Mouse (Mus musculus): ENCODE data around the gene Myl12a.

Gene Myl12a

DNA sequence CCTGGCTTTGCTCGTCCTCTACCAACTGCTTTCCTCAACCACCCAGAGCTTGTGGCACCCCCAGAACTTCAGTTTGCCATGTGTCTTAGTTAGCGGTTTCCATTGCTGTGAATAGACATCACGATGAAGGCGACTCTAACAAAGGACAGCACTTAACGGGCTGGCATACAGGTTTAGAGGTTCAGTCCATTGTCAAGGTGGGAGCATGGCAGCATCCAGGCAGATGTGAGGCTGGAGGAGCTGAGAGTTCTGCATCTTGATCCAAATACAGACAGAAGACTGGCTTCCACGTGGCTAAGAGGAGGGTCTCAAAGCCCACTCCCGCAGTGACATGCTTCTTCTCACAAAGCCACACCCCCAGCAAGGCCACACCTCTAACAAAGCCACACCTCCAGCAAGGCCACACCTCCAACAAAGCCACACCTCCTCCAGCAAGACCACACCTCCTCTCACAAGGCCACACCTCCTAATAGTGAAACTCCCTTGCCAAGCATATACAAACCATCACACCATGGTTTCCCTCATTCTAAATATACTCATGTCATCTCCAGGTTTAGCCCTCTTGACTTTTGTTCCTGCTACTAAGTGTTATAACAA, 8.1 kb upstream of the Myl12a start:
- no peak for DNase-seq (ENCODE audit: low spot score in 2 of 2)

- no peak for DNase-seq (ENCODE audit: low spot score in 2 of 2)
Measured at GRCm38 (mm10) chr17:71009751-71010150, 7.1 kb upstream of the Myl12a start.

GRCm38 (mm10) chr17:71008676-71009075, 6.0 kb upstream of the Myl12a start:
- DNase-seq (ENCODE audit: low spot score in 2 of 2): no peak

- DNase-seq (ENCODE audit: low spot score in 2 of 2): no peak
Measured at GRCm38 (mm10) chr17:71006976-71007375, 4.3 kb upstream of the Myl12a start.

GRCm38 (mm10) chr17:71004186-71004960, 1.7 kb upstream of the Myl12a start:
- no peak for DNase-seq (ENCODE audit: low spot score in 2 of 2)

DNA sequence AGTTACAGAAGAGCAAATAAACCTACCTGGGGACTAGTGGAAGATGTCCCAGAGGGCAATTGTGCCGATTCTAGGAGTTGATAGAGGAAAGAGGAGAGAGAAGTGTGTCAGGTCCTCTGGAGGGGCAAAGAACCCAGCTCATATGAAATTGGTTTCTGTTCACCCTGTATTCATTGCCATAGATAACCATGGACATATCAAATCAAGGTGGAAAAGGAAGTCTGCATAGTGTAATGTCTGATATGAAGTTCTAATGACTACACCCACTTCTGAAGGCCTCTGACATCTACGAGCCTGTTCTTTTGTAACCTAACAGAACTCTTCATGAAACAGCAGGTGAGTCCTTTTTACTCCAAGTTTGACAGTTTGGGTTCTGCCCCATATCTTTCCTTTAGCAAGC, 1.0 kb upstream of the Myl12a start:
- DNase-seq (ENCODE audit: low spot score in 2 of 2): no peak

DNA sequence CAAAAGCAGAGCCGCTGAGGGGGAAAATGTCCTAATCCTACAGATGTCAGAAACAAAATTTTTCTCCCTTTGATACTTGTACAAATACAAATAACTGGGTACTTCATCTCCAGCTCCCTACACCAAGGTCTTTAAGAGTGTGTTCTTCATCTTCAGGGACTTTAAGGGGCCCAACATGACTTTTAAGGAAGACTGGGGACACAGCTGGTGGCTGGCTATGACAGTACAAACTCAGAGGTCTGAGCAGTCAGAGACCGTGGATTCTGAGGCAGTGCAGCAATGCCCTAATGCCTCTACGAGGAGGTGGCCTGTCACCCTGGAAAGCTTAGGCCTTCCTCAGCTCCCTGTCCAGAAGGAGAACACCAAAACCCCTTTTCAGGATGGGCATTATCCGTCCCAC, 434 bp upstream of the Myl12a start:
- DNase-seq (ENCODE audit: low spot score in 2 of 2): no peak

DNA sequence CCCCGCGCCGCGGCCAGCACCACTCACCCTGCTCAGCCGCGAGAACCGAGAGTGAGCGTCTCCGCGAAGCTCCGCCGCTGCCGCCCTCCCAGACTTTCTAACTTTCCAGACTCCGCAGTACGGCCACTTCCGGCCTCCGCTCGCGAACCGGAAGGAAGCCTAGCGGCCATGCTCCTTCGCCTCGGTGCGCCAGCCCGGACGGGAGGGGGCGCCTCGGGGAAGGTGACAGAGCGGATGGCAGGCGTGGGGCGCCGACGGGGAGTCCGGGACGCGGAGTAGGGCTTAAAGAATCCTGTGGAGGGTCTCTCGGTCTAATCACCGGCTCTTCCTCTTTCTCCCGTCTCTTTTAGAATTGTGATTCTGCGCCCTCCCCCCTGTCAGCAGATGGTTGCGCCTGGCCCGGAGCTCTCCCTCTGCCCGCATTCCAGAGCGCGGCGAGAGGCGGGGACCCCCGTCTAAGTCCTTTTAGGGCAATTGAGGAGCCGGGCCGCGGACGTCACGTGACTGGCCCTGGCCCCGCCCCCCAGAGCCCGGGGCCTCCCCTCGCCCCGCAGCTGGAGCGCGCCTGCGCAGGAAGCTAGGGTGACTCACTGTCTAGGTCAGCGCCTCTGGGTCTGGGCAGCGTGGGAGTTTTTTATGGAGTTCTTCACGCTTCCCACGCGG, 466 bp downstream of the Myl12a start, which contains the start of gene Myom1:
Myom1 (plus strand) TSS at position 553 of the 663 bp plus-strand sequence.
- DNase-seq (ENCODE audit: low spot score in 2 of 2): peak; percentile 98 to 99

DNA sequence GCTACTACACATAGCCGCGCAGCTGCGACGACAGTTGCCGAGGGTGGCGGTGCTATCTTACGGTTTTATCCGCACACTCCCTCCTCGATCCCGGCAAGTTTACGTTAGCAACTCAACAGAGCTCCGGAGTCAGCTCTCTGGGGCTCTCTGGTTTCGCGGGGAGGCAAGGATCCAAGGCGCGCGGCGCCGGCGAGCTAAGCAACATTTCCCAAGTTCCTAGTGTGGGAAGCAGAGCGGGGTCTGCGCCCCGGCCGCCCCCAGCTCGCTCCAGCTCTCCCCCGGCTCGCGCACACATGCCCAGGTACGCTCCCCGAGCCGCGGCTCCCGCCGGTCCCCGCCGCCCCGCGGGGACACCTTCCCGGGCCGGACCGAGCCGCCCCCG, 988 bp downstream of the Myl12a start:
- DNase-seq (ENCODE audit: low spot score in 2 of 2): peak; percentile 32 to 42

DNA sequence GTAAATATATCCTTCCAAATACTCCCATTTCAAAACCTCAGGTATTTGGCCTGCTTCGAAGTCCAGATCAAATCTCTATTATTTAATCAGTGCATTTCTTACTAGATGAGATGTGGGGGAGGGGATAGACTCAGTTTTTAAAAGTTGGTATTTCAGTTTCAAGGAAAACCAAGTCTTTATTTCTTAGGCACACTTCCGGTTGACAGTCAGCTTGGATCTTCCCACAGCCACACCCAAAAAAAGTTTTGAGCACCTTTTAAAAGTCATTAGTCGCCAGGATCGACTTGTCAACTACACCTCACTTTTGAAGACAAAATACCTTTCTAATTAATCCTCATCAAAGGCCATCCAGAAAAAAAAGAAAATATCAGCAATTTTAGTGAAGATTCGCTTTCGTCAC, 1.6 kb downstream of the Myl12a start:
- DNase-seq (ENCODE audit: low spot score in 2 of 2): no peak

- DNase-seq (ENCODE audit: low spot score in 2 of 2): no peak
Measured at GRCm38 (mm10) chr17:71000255-71000654, 2.4 kb downstream of the Myl12a start.

- no peak for DNase-seq (ENCODE audit: low spot score in 2 of 2)
Measured at GRCm38 (mm10) chr17:70999187-70999586, 3.5 kb downstream of the Myl12a start.

DNA sequence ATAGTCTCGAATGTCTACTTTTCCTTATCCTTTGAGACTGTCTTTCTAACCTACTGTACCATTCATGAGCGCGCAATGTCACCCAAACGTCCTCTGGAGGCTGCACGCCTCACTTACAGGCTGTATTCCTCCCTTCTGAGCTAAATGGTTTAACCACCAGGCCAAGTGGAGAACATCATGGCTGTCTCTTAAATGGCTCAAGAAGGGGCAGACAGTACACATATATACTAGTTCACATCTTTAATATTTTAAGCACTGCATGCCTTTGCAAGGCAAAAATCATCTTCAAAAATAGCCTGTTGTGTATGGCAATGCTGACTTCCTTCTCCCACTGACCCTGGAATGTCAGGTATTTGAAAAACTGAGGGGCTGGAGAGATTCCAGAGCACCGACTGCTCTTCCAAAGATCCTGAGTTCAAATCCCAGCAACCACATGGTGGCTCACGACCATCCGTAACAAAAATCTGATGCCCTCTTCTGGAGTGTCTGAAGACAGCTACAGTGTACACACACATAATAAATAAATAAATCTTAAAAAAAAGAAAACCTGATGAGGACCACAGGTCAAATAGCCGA, 4.2 kb downstream of the Myl12a start:
- DNase-seq (ENCODE audit: low spot score in 2 of 2): no peak

- DNase-seq (ENCODE audit: low spot score in 2 of 2): no peak
Measured at GRCm38 (mm10) chr17:70997836-70998235, 4.8 kb downstream of the Myl12a start.

- DNase-seq (ENCODE audit: low spot score in 2 of 2): no peak
Measured at GRCm38 (mm10) chr17:70995551-70995950, 7.1 kb downstream of the Myl12a start.

DNA sequence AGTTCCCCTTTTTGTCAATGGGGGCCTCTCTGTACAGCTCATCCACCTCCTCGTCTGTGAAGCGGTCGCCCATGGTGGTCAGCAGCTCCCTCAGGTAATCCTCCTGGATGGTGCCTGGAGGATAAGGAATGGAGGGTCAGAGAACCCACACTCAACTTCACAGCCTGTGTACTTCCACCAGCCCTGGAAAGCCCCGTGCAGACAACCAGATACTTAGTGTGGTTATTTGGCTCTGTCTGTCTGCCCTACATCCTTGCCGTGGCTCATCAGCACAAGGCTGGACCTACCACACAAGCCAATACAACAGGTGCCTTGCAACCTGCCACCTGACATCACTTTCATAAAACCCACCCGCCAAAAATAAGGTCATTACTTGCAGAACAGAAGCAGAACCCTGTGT, 8.0 kb downstream of the Myl12a start:
- no peak for DNase-seq (ENCODE audit: low spot score in 2 of 2)

DNA sequence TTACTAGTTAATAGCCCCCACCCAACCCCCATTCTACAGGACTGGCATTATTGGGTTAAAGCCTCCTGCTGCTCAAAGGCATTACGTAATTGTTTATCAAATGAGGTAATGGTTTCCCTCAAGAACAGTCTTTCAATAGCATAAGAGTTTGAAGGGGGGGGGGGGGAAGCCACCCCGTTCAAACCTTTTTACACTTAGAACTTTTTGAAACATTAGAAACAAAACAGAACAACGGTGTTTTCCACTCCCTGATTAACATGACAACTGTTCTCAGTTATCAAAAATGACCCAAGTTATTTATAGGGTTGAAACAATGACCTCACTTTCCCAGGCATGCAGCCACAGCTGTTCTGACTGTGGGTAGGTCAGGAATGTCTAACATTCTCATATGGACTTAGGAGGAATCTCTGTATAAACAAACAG, 9.3 kb downstream of the Myl12a start:
- DNase-seq (ENCODE audit: low spot score in 2 of 2): no peak

GRCm38 (mm10) chr17:70992662-70993061, 10.0 kb downstream of the Myl12a start:
- no peak for DNase-seq (ENCODE audit: low spot score in 2 of 2)

DNA sequence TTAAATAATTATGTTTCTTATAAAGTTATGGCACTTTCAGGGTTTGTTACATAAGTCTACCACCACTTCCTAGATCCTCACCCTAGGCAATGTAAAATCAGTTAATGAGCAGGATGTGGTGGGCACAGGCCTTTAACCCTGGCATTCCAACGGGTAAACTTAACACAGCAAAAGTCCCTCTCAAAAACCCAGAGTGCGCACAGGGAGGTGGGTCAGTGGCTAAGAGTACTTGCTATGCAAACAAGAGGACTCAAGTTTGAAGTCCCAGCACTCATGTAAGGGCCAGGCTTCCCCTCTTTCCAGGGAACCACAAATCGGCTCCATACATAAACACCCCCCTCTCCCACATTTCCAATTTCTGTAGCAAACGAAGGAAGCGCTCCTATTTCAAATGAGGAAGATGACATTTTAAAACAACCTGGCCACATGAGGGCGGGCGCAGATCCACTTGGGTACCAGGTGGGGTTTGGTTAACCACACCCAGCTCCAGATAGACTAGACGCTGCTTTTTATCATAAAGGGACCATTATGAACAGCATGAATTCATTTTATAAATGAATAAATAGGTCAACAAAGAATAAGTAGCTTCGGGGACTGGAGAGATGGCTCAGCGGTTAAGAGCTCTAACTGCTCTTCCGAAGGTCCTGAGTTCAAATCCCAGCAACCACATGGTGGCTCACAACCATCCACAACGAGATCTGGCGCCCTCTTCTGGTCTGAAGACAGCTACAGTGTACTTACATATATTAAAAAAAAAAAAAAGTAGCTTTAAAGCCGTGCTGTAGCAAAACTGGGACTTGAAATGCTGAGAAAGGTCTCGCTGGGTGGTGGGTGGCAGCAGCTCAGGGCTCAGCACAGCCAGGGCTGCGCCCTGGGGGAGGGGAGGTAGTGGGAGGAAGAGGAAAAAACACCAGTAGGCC, 10.7 kb downstream of the Myl12a start:
- no peak for DNase-seq (ENCODE audit: low spot score in 2 of 2)

DNA sequence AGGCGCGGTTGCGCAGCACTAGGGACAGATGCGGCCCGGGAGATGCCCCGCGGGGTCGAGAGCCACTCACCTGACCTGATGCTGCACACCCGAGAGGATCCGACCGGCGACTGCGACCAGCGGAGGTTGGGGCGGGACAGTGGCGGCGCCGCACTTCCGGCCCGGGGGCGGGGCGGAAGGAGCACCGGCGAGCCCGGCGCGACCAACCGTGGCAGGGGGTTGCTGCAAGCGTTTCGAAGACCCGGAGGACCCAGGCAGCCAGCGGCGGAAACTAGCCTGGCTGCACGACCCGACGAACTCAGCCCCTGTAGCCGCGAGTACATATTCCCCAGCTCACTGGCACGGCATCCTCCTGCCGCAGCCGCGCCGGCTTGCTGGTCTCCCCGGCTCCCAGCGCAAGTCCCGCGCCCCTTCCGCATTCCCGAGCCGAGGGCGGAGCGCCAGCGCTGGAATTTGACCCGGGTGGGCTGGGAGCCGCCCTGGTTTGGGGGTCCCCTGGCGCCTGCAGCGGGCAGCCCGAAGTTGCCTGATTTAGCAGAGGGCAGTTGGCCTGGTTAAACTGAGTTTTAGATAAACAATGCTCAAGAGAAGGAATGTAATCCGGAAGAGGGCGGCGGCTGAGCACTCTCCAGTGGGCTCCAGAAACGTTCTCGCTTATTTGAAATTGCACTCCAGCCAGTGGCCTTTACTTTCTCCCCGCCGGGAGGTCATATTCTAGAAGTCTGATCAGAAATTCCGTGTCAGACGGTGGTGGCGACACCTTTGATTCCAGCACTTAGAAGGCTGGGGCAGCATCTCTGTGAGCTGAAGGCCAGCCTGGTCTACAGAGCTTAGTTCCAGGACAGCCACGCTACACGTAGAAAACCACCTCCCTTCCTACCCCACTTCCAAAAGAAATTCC, 12.0 kb downstream of the Myl12a start:
- peak; percentile 90 to 91 for DNase-seq (ENCODE audit: low spot score in 2 of 2)

Data from spleen, postnatal 36 days (tissue).